Mouse (Mus musculus): ENCODE results near the gene Slc28a3. TPM values are rescaled to one million over a fixed set of nuclear protein-coding genes. Genes with fewer than 3 reads are reported as not detected.

Gene Slc28a3
- not detected in 2 replicates for polyA plus RNA-seq (2016; fragmentation: Nextera tagmentation; extraction: Ambion mirVana)

DNA sequence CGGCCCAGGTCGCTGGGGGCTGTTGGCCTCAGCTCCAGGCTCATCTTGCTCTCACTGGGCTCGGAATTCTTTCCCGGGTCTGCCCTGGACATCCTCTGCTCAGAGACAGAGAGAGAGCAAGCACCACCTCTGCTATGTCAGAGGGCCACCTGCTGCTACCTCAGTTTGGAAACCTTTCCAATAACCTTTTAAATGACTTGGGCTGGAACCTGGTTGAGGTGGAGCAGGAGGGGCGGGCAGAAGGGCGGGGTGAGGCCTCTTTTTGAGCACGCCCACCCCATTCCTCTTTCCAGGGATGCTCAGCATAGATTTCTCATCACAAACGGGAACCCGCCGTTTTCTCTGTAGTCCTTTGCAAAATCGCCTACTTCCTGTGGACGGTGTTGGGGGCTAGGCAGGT lies at the start of gene Slc28a3:
Slc28a3 (minus strand) TSS at position 162 of the 400 bp plus-strand sequence.
- Histone ChIP-seq H3K4me2 (replicated peaks) (no peak within 1 kb of the TSS), H3K4me1 (0 out of 2 replicates have a peak, but pooled peaks cover 8% of the 10 kb centered on the region), H3K9ac (replicated peaks) (no peak within 1 kb of the TSS), H3K27ac (replicated peaks) (no peak within 1 kb of the TSS), H3K36me3 (no peaks in the 10 kb centered on the region), H3K9me3 (no peaks in the 10 kb centered on the region), H3K27me3 (peaks cover 11% of the 10 kb centered on the region; the same call in 1 of the 2 replicates), H3K4me3 (no peak within 1 kb of the TSS)
- no peak for ATAC-seq (ENCODE audit: low FRiP score, low read depth)
- WGBS = 15% methylated on average over 12 of the region's 12 CpGs

DNA sequence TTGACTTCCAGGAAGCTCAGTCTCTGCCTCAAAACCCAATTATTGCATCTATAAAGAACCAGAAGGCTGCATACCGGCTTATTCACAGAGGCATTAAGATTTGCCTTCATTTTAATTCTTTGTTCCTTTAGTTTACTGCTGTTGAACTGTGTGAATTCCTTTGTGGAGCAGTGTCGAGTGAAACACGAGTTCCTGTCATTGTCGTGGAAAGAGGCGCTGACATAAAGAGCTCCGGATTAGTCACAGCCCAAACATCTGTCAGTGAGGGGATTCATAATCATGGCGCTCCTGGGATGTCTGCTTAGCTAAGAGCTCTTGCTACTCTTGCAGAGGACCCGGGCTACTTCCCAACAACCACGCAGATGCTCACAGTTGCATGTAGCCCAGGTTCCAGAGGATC lies 47.3 kb upstream of the Slc28a3 start:
- Histone ChIP-seq H3K9ac (replicated peaks) (no peak overlapping the region), H3K27me3 (no peaks in the 10 kb centered on the region), H3K4me2 (replicated peaks) (0 out of 2 replicates have a peak overlapping the region, but pooled peaks have one; percentile 0), H3K4me1 (peaks cover 12% of the 10 kb centered on the region; the same call in 1 of the 2 replicates), H3K9me3 (no peaks in the 10 kb centered on the region), H3K27ac (replicated peaks) (peak overlapping the region; percentile 30; the same call in 1 of the 2 replicates), H3K4me3 (no peak overlapping the region), H3K36me3 (no peaks in the 10 kb centered on the region)
- 19% methylated on average over 9 of the region's 9 CpGs for WGBS
- ATAC-seq (ENCODE audit: low FRiP score, low read depth) = peak; percentile 68

DNA sequence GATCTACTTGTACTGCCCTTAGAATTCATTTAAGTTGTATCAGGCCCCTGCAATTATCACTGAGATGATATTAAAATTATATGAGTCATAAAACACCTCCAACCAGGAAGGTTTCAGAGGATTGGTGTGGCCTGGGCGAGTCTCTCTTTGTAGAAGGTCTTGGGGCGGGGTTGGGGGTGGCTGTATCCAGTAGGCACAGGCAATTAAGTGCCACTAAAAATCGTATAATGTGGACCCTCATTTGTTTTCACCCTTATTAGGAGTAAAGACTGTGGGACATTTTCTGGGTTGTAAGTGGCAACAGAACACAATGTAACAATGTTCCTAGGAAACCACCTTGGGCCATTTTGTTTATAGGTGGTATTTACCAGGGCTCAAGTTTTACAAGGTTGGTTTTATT lies 46.2 kb upstream of the Slc28a3 start:
- Histone ChIP-seq H3K4me2 (replicated peaks) (no peak overlapping the region), H3K9ac (replicated peaks) (no peak overlapping the region), H3K4me3 (no peak overlapping the region), H3K9me3 (no peaks in the 10 kb centered on the region), H3K27me3 (no peaks in the 10 kb centered on the region), H3K27ac (replicated peaks) (no peak overlapping the region), H3K36me3 (no peaks in the 10 kb centered on the region), H3K4me1 (peaks cover 12% of the 10 kb centered on the region; the same call in 1 of the 2 replicates)
- no peak for ATAC-seq (ENCODE audit: low FRiP score, low read depth)
- 88% methylated on average over 3 of the region's 3 CpGs for WGBS

DNA sequence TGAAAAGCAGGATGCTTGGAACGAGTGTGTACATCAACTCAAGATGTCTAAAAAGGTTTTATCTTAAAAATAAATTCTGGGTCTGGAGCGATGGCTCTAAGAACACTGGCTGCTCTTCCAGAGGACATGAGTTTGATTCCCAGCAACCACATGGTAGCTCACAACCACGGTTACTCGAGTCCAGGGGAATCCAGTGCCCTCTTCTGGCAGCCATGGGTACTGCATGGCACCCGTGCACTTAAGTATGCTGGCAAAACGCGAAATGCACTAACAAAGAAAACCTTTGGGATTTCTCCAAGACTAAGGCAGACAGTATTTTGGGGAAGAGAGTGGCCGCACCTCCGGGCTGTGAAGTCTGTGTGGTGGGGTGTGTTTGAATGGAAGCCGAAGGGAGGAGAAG lies 44.9 kb upstream of the Slc28a3 start:
- Histone ChIP-seq H3K9me3 (no peaks in the 10 kb centered on the region), H3K36me3 (no peaks in the 10 kb centered on the region), H3K4me1 (peaks cover 12% of the 10 kb centered on the region; the same call in 1 of the 2 replicates), H3K9ac (replicated peaks) (no peak overlapping the region), H3K27ac (replicated peaks) (no peak overlapping the region), H3K4me2 (replicated peaks) (no peak overlapping the region), H3K27me3 (no peaks in the 10 kb centered on the region), H3K4me3 (no peak overlapping the region)
- WGBS = 79% methylated on average over 10 of the region's 10 CpGs
- no peak for ATAC-seq (ENCODE audit: low FRiP score, low read depth)

DNA sequence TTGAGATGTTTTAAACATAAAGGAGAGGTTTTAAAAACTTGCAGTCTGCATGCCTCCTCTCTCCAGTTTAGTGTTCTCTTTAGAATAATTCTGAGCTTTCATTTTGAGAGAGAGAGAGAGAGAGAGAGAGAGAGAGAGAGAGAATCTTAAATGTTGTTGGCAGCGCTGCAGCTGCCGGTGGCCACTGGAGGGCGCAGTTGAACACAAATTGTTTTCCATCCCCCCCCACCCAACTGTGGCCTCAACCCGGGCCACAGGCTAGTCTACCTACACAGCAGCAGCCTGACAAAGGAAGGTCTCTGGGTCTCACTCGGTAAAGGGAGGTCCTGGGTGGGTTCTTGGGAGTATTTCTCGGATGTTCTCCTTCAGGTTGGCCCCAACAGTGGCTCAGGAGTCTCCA lies 29.7 kb upstream of the Slc28a3 start:
- no peak for ATAC-seq (ENCODE audit: low FRiP score, low read depth)
- Histone ChIP-seq H3K36me3 (no peaks in the 10 kb centered on the region), H3K9ac (replicated peaks) (no peak overlapping the region), H3K27me3 (peaks cover 12% of the 10 kb centered on the region; the same call in 1 of the 2 replicates), H3K27ac (replicated peaks) (no peak overlapping the region), H3K4me1 (no peaks in the 10 kb centered on the region), H3K4me3 (no peak overlapping the region), H3K9me3 (no peaks in the 10 kb centered on the region), H3K4me2 (replicated peaks) (no peak overlapping the region)
- WGBS = 13% methylated on average over 6 of the region's 6 CpGs

DNA sequence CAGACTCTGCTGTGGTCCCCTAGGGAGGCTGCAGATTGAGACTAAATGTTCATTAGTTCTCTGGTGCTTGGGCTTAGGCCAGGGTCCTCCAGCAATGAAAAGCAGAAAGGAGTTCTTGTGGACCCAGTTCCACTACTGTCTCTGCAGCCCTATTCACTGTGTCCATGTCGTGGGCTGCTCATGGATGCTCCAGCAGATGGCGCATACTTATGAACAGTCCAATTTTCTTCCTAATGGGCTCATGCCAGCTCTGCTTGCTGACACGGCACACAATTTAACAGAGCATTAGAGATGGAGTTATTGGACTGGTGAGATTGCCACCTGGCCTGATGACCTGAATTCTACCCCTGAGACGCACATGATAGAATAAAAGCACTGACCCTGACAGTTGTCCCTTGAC lies 28.3 kb upstream of the Slc28a3 start:
- 44% methylated on average over 4 of the region's 4 CpGs for WGBS
- ATAC-seq (ENCODE audit: low FRiP score, low read depth) = no peak
- H3K4me2 ChIP-seq (replicated peaks) = no peak overlapping the region

DNA sequence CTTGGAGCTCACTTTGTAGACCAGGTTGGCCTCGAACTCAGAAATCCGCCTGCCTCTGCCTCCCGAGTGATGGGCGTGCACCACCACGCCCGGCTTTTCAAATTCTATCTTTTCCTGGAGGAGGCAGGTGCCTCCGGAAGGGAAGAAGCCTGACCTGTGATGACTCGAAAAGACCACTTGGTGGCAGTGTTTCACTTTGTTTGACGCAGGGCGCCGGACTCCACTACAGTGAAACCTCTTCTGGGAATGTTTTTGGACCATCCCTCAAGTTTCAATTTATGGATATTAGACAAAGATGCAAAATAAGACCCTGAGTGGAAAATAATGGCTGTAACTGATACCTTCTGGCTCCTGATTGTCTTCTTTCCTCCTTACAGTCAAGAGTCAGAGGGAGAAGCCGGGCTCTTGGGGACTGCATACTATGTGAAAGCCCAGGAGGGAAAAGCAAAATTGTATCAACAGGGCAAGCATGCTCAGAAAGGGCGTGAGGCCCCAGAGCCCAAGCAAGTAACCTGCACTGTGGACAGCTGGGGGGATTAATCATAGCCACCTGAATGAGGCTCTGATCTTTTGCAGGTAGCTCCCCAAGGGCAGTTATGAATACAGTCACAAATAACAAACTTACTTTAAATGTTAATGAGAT lies 26.8 kb upstream of the Slc28a3 start:
- Histone ChIP-seq H3K36me3 (no peaks in the 10 kb centered on the region), H3K4me3 (no peak overlapping the region), H3K4me2 (replicated peaks) (no peak overlapping the region), H3K27ac (replicated peaks) (no peak overlapping the region), H3K4me1 (peaks cover 7% of the 10 kb centered on the region; the same call in 1 of the 2 replicates), H3K9ac (replicated peaks) (no peak overlapping the region), H3K27me3 (peaks cover 25% of the 10 kb centered on the region), H3K9me3 (no peaks in the 10 kb centered on the region)
- WGBS = 19% methylated on average over 13 of the region's 13 CpGs
- no peak for ATAC-seq (ENCODE audit: low FRiP score, low read depth)

More for the DNA sequence above, 28.3 kb upstream of the Slc28a3 start:
- H3K27me3 ChIP-seq = peaks cover 13% of the 10 kb centered on the region; the same call in 1 of the 2 replicates
- no peak overlapping the region for H3K4me3 ChIP-seq
- H3K9me3 ChIP-seq = no peaks in the 10 kb centered on the region
- H3K36me3 ChIP-seq = no peaks in the 10 kb centered on the region
- no peak overlapping the region for H3K27ac ChIP-seq (replicated peaks)
- H3K4me1 ChIP-seq = 0 out of 2 replicates have a peak, but pooled peaks cover under 1% of the 10 kb centered on the region
- H3K9ac ChIP-seq (replicated peaks) = no peak overlapping the region

DNA sequence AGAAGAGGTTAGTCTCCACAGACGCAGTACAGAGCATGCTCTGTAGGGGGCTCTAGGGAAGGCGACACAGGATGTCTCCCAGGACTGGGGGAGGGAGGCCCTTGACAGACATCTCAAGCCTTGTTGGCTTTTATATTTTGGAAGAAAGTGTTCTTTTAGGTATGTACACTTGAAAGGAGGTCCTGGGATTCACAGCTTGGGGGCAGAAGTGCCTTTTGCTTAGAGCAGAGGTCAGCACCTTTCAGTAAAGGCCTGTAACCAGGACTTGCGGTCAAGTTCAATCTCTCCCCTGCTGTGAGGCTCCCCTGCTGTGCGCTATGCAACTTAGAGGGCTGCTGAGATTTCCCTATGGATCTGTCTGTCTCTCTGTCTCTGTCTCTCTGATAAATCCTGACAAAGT lies 23.2 kb upstream of the Slc28a3 start:
- Histone ChIP-seq H3K4me1 (peaks cover 13% of the 10 kb centered on the region), H3K27me3 (peaks cover 25% of the 10 kb centered on the region), H3K9me3 (no peaks in the 10 kb centered on the region), H3K36me3 (no peaks in the 10 kb centered on the region), H3K27ac (replicated peaks) (no peak overlapping the region), H3K4me2 (replicated peaks) (no peak overlapping the region), H3K9ac (replicated peaks) (no peak overlapping the region), H3K4me3 (no peak overlapping the region)
- WGBS = 13% methylated on average over 4 of the region's 4 CpGs
- ATAC-seq (ENCODE audit: low FRiP score, low read depth) = no peak

DNA sequence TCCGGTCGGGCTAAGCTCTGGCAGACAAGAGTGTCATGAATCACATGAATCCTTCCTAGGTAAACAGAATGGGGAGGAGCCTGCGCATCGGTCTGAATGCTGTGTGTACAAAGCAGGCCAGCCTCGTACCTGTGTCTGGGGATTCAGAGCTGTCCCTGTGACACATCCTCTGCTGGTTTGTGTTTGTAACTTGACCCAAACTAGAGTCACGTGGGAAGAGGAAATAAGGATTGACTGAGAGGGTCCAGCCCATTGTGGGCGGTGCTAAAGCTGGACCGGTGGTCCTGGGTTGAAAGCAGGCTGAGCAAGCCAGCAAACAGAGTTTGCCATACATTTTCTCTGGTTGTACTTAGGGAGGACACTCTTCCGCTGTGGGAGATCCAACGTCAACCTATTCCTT lies 20.1 kb upstream of the Slc28a3 start:
- 44% methylated on average over 10 of the region's 10 CpGs for WGBS
- no peak for ATAC-seq (ENCODE audit: low FRiP score, low read depth)
- no peak overlapping the region for H3K4me2 ChIP-seq (replicated peaks)

DNA sequence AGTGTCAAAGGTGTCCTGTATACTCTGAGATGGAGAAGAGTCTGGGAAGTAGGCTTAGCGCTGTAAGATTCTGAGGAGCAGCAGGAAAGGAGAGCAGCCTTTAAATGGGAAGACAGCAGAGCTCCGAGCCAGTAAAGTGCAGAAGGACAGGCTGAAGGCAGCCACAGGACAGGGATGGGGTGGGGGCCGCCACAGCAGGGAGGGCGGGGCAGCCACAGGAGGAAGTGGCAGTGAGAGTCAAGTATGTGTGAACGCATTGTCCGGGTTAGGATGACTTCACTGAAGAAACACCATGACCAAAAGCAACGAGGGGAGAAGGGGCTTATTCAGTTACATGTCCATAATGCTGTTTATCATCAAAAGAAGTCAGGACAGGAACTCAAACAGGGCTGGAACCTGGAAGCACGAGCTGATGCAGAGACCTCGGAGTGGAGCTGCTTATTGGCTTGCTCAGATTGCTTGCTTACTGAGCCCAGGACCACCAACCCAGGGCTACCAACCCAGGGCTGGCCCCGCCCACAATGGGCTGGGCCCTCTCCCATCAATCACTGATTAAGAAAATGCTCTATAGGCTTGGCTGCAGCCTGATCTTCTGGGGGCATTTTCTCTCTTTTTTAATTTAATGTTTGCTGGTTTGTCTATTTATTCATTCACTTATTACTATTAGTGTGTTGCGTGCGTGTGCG lies 18.8 kb upstream of the Slc28a3 start:
- Histone ChIP-seq H3K4me1 (peaks cover 13% of the 10 kb centered on the region), H3K27me3 (peaks cover 13% of the 10 kb centered on the region; the same call in 1 of the 2 replicates), H3K36me3 (no peaks in the 10 kb centered on the region), H3K9ac (replicated peaks) (no peak overlapping the region; the same call in 1 of the 2 replicates), H3K4me3 (peak overlapping the region; percentile 18), H3K9me3 (no peaks in the 10 kb centered on the region), H3K27ac (replicated peaks) (no peak overlapping the region), H3K4me2 (replicated peaks) (peak overlapping the region; percentile 41)
- ATAC-seq (ENCODE audit: low FRiP score, low read depth) = 0 out of 2 replicates have a peak, but pooled peaks have one; percentile 49
- 26% methylated on average over 13 of the region's 13 CpGs for WGBS

More for the DNA sequence above, 20.1 kb upstream of the Slc28a3 start:
- Histone ChIP-seq H3K27me3 (peaks cover 14% of the 10 kb centered on the region), H3K9ac (replicated peaks) (no peak overlapping the region), H3K27ac (replicated peaks) (no peak overlapping the region), H3K4me3 (no peak overlapping the region), H3K4me1 (peaks cover 13% of the 10 kb centered on the region), H3K36me3 (no peaks in the 10 kb centered on the region), H3K9me3 (no peaks in the 10 kb centered on the region)

DNA sequence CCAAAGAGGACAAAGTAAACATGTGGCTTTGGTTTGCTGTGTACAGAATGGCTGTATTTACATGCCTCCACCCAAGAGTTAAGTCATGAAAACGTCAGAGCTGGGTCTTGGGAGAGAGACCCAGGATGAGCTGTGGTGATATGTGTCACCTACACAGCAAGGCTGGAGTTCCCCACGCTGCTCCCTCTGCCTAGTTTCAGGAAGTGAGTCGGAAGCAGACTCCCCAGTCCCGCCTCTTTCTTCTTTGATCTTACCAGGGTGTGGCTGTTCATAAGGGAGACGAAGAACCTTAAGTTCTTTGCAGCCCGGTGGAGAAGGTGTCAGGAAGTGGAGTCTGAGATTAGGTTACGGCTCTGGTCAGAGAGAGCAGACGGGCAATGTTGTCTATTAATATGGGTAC lies 12.0 kb upstream of the Slc28a3 start:
- 68% methylated on average over 8 of the region's 8 CpGs for WGBS
- no peak overlapping the region for H3K27ac ChIP-seq (replicated peaks)
- H3K4me2 ChIP-seq (replicated peaks) = no peak overlapping the region
- no peaks in the 10 kb centered on the region for H3K4me1 ChIP-seq
- no peak overlapping the region for H3K4me3 ChIP-seq
- H3K27me3 ChIP-seq = no peaks in the 10 kb centered on the region
- no peaks in the 10 kb centered on the region for H3K9me3 ChIP-seq
- H3K9ac ChIP-seq (replicated peaks) = no peak overlapping the region
- no peak for ATAC-seq (ENCODE audit: low FRiP score, low read depth)
- no peaks in the 10 kb centered on the region for H3K36me3 ChIP-seq

DNA sequence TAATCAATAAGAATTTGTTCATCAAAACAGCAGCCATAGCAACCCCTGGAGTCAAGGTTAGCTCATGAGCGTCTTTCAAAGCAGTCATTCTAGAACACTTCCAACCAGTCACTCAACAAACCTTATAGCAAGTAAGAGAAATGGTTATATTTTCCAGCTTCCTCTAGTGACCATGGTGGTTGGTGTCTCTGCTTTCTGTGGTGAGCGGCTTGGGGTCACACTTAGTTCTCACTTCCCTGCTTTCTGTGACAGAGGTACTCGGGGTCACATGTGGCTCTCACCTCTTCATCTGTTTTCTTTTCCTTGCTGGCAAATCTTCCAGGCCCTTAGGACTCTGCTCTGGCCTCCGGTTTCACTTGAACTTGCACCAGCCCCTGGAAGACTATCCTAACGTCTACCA lies 8.6 kb upstream of the Slc28a3 start:
- Histone ChIP-seq H3K27ac (replicated peaks) (no peak overlapping the region), H3K4me2 (replicated peaks) (no peak overlapping the region), H3K36me3 (no peaks in the 10 kb centered on the region), H3K4me3 (no peak overlapping the region), H3K9ac (replicated peaks) (no peak overlapping the region), H3K27me3 (no peaks in the 10 kb centered on the region), H3K9me3 (no peaks in the 10 kb centered on the region), H3K4me1 (no peaks in the 10 kb centered on the region)
- WGBS = 82% methylated on average over 5 of the region's 5 CpGs
- no peak for ATAC-seq (ENCODE audit: low FRiP score, low read depth)

Data from midbrain, embryonic 12.5 days (tissue).